Mouse (Mus musculus): ENCODE data around the gene Nectin2.

GRCm38 (mm10) chr7:19680702-19681101 lies 69.6 kb downstream of the Nectin2 start:
- TF ChIP-seq CTCF (IDR thresholded peaks at IDR 0.05; ENCODE audit: borderline replicate concordance, control insufficient read depth, extremely low read depth, insufficient read depth, low read length, poor library complexity) (no peak), POLR2A (IDR thresholded peaks at IDR 0.05; ENCODE audit: control insufficient read depth, extremely low read depth, insufficient read depth, low read length, poor library complexity) (no peak)
